Mouse (Mus musculus) hindbrain, embryonic 10.5 days (tissue): ENCODE results near the gene Lsm6. TPM values are rescaled to one million over a fixed set of nuclear protein-coding genes. Genes with fewer than 3 reads are reported as not detected.
A peak's percentile ranks its signal among the peaks of the same experiment; 100 is the strongest.

Source experiments
- DNase-seq: peaks from one replicate; pipeline ENCODE4 v3.0.0-alpha.2; 2017; ENCODE audit warnings: low spot score
- H3K27ac ChIP-seq: fragments of 300-500 bp; sonication (generic); 2 replicates; pipeline ENCODE4 v1.5.1; 2016; ENCODE audit warnings: mild to moderate bottlenecking, moderate library complexity
- H3K27me3 ChIP-seq: fragments of 300-500 bp; sonication (generic); 2 replicates; pipeline ENCODE4 v1.6.1; 2016; ENCODE audit warnings: mild to moderate bottlenecking; ENCODE audit not compliant: poor library complexity, insufficient read depth, severe bottlenecking
- H3K36me3 ChIP-seq: fragments of 300-500 bp; sonication (generic); 2 replicates; pipeline ENCODE4 v1.6.1; 2016; ENCODE audit warnings: mild to moderate bottlenecking, moderate library complexity
- H3K4me1 ChIP-seq: fragments of 300-500 bp; sonication (generic); replicated peaks from 2 replicates; pipeline ENCODE4 v1.6.1; 2016; ENCODE audit warnings: mild to moderate bottlenecking
- H3K4me3 ChIP-seq: fragments of 300-500 bp; sonication (generic); 2 replicates; pipeline ENCODE4 v1.5.1; 2016; ENCODE audit warnings: mild to moderate bottlenecking, moderate library complexity
- H3K9me3 ChIP-seq: fragments of 300-500 bp; sonication (generic); 2 replicates; pipeline ENCODE4 v1.6.1; 2016; ENCODE audit warnings: mild to moderate bottlenecking, moderate library complexity
- WGBS: fragments of 180-500 bp; shearing (Covaris S2); methylation state at CpG from one replicate; pipeline ENCODE4 v1.1.7; 2016; 5-methylcytosine and 5-hydroxymethylcytosine counted together
- polyA plus RNA-seq: library from polyadenylated mRNA; unstranded; fragments of >200 nt; fragmentation: Nextera tagmentation; extraction: Ambion mirVana; gene quantifications from 2 replicates; pipeline ENCODE4 v1.2.1, GENCODE M21; 2016

The Lsm6 gene
- polyA plus RNA-seq, result 244 and 277 TPM in 2 replicates

DNA sequence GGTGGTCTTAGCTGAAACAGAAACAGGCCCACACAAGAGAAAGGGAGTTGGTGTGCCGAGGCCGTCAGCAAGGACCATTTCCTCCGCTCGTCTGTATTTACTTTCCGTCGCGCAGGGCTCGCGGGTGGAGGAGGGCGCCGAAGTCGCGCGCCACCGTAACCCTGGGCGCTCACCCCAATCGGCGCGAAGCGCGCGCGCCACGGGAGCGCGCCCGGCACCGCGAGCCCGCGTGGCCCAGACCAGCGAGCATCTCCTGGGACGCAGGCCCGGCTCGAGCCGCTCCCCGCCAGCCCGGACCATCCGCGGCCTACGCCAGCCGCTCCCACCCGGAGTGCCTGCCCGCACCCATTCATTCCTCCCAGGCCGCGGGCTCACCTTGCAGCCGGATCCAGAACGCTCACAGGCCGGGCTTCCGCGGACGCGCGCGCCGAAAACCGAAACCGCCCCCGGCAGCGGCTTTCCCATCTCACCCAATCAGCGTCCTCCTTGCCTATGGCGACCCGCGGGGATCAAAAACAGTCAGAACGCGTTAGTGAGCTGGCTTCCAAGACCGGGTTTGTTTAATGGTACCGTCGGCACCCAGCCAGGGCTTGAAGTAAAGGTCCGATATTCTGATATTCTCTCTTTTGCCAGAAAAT, at the start of gene Lsm6:
Gene Lsm6, minus strand, starts transcription at position 468 of the 638 bp plus-strand sequence.
- H3K4me3 ChIP-seq, result peak within 1 kb of the TSS; percentile 78
- no peaks in the 10 kb centered on the region for H3K9me3 ChIP-seq
- H3K27ac ChIP-seq, result peak within 1 kb of the TSS; percentile 98
- peaks cover 12% of the 10 kb centered on the region for H3K4me1 ChIP-seq
- H3K27me3 ChIP-seq, result no peaks in the 10 kb centered on the region
- H3K36me3 ChIP-seq, result peaks cover 30% of the 10 kb centered on the region
- under 1% methylated on average over 70 of the region's 70 CpGs for WGBS
- peak; percentile 98 for DNase-seq

DNA sequence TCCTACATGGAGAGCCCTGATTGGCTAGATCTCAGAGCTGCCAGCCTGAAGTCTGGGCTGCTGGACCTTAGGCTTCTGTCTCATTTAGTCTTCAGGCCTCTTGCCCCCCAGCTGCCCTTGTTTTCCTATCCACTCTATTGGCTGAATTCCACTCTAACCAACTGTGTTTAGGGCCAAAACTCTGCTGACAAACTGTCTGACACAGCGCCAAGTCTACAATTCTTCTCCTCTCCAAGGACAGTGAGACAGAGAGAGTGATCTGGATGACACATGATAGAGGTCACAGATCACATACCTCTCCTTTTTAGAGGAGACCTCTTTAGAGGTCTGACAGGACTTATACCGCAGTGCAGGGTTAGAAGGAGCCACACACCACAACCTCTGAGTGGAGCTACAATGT, 46.1 kb upstream of the Lsm6 start:
- H3K27ac ChIP-seq, result no peak overlapping the region
- no peaks in the 10 kb centered on the region for H3K9me3 ChIP-seq
- no peak overlapping the region for H3K4me3 ChIP-seq
- no peaks in the 10 kb centered on the region for H3K27me3 ChIP-seq
- no peaks in the 10 kb centered on the region for H3K4me1 ChIP-seq
- no peak for DNase-seq
- no peaks in the 10 kb centered on the region for H3K36me3 ChIP-seq
- 89% methylated on average over 2 of the region's 2 CpGs for WGBS

DNA sequence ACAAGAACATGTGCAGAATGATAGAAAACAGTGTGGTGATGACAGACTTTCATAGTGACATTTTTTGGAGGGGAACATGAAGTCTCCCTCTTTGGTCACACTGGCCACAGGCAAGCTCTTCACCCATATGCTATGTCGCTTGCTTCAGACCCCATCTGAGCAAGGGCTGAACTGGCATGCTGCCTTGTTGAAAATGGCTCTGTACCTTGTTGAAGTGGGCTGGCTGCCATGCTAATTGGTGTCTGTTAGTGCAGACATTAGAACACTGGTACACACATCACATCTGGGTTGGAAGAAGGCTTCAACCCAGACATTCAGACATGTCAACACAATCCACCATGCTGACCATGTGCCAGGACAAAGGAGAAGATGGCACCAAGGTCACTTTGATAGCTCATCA, 42.1 kb upstream of the Lsm6 start:
- DNase-seq, result no peak
- H3K27me3 ChIP-seq, result no peaks in the 10 kb centered on the region
- H3K27ac ChIP-seq, result no peak overlapping the region
- H3K36me3 ChIP-seq, result no peaks in the 10 kb centered on the region
- WGBS, result 98% methylated on average over 1 of the region's 1 CpGs
- H3K4me1 ChIP-seq, result no peaks in the 10 kb centered on the region
- no peaks in the 10 kb centered on the region for H3K9me3 ChIP-seq
- no peak overlapping the region for H3K4me3 ChIP-seq

DNA sequence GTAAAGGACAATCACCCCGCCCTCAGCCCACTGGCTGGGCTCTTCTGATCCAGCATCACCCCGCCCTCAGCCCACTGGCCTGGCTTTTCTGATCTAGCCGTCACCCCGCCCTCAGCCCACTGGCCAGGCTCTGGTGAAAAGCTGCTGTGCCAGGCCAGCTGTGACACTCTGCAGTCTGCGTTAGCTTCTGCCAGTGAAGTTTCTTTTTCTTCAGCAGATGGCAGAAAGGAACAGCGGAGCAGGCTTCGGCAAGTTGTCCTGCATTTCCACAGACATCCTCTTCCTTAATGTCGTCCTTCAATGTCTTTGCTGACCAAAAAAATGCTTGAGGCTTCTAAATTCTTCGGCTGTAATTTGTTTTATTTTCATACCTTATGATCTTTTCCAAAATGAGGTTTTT, 41.1 kb upstream of the Lsm6 start:
- no peak for DNase-seq
- Histone ChIP-seq H3K27ac (no peak overlapping the region), H3K27me3 (no peaks in the 10 kb centered on the region), H3K4me1 (no peaks in the 10 kb centered on the region), H3K4me3 (no peak overlapping the region), H3K36me3 (no peaks in the 10 kb centered on the region), H3K9me3 (no peaks in the 10 kb centered on the region)
- WGBS, result 77% methylated on average over 9 of the region's 9 CpGs

DNA sequence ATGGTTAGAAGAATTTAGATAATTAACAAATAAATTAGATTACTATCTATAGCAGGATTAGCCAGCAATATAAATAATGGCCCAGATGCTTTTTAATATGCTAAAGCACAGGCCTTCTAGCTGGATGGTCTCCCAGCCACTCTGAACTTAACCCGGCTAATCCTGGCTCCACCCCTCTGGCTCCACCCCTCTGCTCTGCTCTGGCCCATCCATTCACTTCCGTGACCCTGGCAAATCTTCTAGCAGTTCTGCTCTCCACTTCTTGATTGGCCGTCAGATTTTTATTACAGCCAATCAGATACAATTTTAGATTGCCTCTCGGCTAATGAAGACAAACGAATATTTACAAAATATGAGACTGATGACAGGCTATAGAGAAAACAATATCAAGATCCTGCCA, 39.8 kb upstream of the Lsm6 start:
- Histone ChIP-seq H3K9me3 (no peaks in the 10 kb centered on the region), H3K36me3 (no peaks in the 10 kb centered on the region), H3K27me3 (no peaks in the 10 kb centered on the region), H3K27ac (no peak overlapping the region), H3K4me1 (no peaks in the 10 kb centered on the region), H3K4me3 (no peak overlapping the region)
- DNase-seq, result no peak
- WGBS, result 57% methylated on average over 5 of the region's 5 CpGs

DNA sequence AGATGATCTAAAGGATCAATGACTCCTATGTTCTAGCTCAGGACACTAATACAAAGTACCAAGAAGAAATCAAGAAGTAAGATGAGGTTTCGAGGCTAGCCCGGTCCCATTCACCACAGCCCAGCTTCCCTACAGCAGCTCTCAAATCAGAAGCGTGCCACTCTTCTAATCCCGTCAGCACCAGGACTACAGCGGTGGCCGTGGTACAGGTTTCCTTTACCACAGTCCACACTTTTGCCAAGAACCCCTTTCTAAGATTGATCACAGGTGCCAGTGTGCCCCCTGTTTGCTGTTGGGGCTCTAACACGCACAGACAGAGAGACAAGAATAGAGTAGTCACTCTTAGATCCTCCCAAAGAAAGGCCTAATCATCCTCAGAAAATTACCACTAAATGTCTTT, 36.5 kb upstream of the Lsm6 start:
- Histone ChIP-seq H3K27ac (no peak overlapping the region), H3K9me3 (no peaks in the 10 kb centered on the region), H3K4me3 (no peak overlapping the region), H3K4me1 (no peaks in the 10 kb centered on the region), H3K36me3 (no peaks in the 10 kb centered on the region), H3K27me3 (no peaks in the 10 kb centered on the region)
- no peak for DNase-seq
- whole genome bisulfite sequencing, result 91% methylated on average over 7 of the region's 7 CpGs

DNA sequence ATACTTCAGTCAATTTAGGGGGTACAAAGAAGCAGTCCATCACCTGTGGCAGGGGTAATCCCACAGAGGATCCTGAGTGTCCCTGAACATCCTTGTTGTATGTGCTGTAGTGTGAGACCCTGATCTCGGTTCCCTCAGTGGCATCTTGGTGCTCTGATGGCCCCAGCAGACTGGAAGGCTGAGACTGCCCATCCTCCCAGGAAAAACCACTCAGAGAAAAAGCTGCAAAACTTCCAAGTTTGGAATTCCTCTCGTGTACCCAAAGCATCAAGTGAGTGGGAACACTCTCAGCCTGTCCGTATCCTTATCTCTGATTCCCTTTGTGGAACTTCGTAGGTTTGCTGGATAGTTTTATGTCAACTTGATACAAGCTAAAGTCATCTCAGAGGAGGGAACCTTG, 31.3 kb upstream of the Lsm6 start:
- Histone ChIP-seq H3K27ac (no peak overlapping the region), H3K4me1 (no peaks in the 10 kb centered on the region), H3K36me3 (no peaks in the 10 kb centered on the region), H3K4me3 (no peak overlapping the region), H3K9me3 (no peaks in the 10 kb centered on the region), H3K27me3 (no peaks in the 10 kb centered on the region)
- no peak for DNase-seq
- WGBS, result 83% methylated on average over 4 of the region's 4 CpGs

DNA sequence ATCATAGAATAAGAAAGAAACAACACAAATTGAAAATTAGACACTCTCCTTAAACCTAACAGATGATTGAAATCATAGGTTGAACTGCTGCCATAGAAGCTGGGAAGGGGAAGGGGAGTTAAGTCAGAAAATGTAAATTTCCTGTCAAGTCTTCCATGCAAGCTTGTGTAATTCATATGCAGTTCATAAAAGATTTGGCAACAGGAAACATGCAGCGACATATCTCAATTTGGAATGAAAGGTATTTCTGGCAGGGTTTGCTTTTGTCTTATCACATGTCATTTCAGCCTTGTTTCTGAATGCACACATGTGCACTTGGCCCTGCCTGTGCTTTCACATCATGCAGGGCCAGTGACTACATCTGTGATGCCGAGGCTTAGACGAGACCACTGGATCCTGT, 26.3 kb upstream of the Lsm6 start:
- DNase-seq, result no peak
- H3K9me3 ChIP-seq, result no peaks in the 10 kb centered on the region
- H3K4me1 ChIP-seq, result no peaks in the 10 kb centered on the region
- no peaks in the 10 kb centered on the region for H3K27me3 ChIP-seq
- no peak overlapping the region for H3K27ac ChIP-seq
- no peak overlapping the region for H3K4me3 ChIP-seq
- no peaks in the 10 kb centered on the region for H3K36me3 ChIP-seq
- WGBS, result 92% methylated on average over 3 of the region's 3 CpGs

DNA sequence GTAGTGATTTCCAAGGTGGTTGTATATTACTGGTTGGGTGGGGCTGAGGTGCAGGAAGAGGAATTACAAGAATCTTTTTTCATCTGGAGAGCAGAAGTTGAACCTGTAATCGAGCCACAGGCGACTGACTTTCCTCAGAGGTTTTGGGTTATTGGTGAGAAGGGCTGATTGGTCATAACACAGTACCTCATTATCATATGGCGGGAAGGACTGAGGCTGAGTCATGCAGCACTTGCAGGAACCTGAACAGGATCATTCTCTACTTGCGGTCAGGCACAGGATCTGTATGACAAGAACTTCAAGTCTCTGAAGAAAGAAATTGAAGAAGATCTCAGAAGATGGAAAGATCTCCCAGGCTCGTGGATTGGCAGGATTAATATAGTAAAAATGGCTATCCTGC, 23.6 kb upstream of the Lsm6 start:
- no peak overlapping the region for H3K27ac ChIP-seq
- no peak overlapping the region for H3K4me3 ChIP-seq
- no peaks in the 10 kb centered on the region for H3K4me1 ChIP-seq
- DNase-seq, result no peak
- H3K36me3 ChIP-seq, result no peaks in the 10 kb centered on the region
- no peaks in the 10 kb centered on the region for H3K9me3 ChIP-seq
- no peaks in the 10 kb centered on the region for H3K27me3 ChIP-seq
- WGBS, result 83% methylated on average over 5 of the region's 5 CpGs

DNA sequence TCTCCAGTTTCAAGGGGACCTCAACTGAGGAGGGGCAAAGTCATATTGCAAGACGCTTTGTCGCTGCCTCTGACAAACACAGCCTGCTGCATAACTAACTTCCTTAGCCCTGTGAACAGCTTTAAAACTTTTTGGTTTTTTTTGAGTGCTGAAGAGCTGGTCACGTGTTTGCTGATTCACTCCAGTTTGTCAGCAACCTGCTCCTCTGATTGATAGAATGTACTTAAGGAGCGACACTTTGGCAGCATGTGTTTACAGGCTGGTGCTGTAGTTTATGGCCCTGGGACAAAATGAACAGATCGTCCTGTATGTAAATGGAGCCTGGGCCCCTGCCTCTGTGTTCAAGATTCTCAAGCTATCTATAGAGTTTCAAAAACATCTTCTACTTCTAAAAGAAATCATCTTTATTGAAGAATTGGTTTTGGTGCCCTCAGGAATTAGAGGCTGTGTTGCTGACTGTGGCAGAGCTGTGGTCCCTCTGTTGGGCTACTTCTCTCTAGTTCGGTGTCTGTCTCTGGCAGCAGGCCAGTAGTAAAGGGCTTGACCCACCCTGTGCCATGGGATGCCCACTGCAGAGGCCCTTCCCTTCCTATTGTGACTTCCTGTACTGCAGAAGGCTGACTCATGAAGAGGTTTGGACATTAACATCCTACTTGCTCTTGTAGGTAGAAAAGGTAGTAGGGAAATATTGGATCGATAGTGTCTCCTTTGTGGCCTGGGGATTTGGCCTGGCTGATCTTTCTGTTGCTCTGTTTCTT, 17.9 kb upstream of the Lsm6 start:
- WGBS, result 88% methylated on average over 7 of the region's 7 CpGs
- Histone ChIP-seq H3K36me3 (no peaks in the 10 kb centered on the region), H3K9me3 (no peaks in the 10 kb centered on the region), H3K4me3 (no peak overlapping the region), H3K27ac (no peak overlapping the region), H3K27me3 (no peaks in the 10 kb centered on the region), H3K4me1 (no peaks in the 10 kb centered on the region)
- DNase-seq, result no peak

DNA sequence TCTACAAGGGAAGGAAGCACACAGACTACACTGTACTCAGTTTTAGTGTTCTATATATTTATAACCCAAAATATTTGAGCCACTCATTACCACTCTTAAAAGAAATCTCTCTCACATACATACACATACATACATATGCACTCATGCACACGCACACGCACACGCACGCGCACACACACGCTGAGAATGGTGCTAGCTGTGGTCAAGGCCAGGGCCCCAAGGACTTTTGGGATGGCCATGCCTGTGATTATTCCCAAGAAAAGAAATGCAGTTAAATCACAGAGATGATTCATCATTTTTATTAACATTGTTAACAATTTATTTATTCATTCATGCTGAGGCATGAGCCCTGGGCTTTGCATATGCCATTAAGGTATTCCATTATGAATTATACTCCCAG, 15.2 kb upstream of the Lsm6 start:
- no peaks in the 10 kb centered on the region for H3K36me3 ChIP-seq
- 97% methylated on average over 6 of the region's 6 CpGs for WGBS
- H3K9me3 ChIP-seq, result no peaks in the 10 kb centered on the region
- no peak overlapping the region for H3K27ac ChIP-seq
- no peak for DNase-seq
- no peaks in the 10 kb centered on the region for H3K4me1 ChIP-seq
- H3K4me3 ChIP-seq, result no peak overlapping the region
- no peaks in the 10 kb centered on the region for H3K27me3 ChIP-seq

DNA sequence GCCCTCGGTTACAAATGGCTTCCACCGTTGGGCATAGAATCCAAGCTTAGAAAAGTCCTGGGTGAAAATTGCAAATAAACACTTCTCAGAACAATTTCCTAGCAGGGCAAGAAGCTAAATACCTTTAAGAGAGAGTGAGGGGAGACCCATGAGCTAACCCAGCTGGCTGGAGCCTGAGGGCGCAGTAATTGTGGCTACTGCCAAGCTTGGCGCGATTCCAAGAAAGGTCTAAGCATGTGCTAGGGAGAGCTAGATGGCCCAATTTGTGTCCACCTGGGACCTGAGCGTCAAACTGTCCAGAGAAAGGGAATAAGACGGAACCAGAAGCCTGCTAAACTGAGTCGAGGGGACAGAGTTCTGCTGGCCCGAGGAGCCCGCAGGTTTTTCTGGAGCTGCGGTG, 7.5 kb upstream of the Lsm6 start:
- Histone ChIP-seq H3K27ac (no peak overlapping the region), H3K27me3 (no peaks in the 10 kb centered on the region), H3K36me3 (no peaks in the 10 kb centered on the region), H3K4me3 (no peak overlapping the region), H3K4me1 (no peaks in the 10 kb centered on the region), H3K9me3 (no peaks in the 10 kb centered on the region)
- DNase-seq, result no peak
- WGBS, result 92% methylated on average over 11 of the region's 11 CpGs

DNA sequence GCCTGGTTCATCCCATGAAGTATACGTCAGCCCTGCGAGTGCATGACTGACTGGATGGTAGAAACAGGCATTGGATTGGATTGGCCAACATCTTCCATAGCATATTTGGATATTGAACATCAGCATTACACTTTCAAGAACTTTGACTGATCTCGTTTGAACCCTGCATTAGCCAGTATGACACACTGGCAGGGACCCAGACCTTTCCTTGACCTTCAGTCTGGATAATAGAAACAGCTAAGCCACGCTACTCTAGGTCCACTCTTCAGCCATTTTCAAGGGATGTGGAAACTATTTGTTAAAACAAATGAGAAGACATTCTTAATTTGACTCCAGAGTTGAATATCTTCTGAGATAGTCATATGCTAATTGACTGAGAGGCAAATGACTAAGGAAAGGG, 3.6 kb upstream of the Lsm6 start:
- DNase-seq, result no peak
- 82% methylated on average over 4 of the region's 4 CpGs for WGBS
- H3K9me3 ChIP-seq, result no peaks in the 10 kb centered on the region

More for the DNA sequence above, 3.6 kb upstream of the Lsm6 start:
- Histone ChIP-seq H3K27me3 (no peaks in the 10 kb centered on the region), H3K4me1 (peaks cover 6% of the 10 kb centered on the region), H3K36me3 (no peaks in the 10 kb centered on the region), H3K27ac (no peak overlapping the region), H3K4me3 (no peak overlapping the region)
